Mouse (Mus musculus): Measurements from ENCODE around the gene Fdps. TPM values are rescaled to one million over a fixed set of nuclear protein-coding genes. Genes with fewer than 3 reads are reported as not detected.

Fdps gene
- total RNA-seq (2021), result 10 to 100 TPM; 54.5 to 58.7 TPM

DNA sequence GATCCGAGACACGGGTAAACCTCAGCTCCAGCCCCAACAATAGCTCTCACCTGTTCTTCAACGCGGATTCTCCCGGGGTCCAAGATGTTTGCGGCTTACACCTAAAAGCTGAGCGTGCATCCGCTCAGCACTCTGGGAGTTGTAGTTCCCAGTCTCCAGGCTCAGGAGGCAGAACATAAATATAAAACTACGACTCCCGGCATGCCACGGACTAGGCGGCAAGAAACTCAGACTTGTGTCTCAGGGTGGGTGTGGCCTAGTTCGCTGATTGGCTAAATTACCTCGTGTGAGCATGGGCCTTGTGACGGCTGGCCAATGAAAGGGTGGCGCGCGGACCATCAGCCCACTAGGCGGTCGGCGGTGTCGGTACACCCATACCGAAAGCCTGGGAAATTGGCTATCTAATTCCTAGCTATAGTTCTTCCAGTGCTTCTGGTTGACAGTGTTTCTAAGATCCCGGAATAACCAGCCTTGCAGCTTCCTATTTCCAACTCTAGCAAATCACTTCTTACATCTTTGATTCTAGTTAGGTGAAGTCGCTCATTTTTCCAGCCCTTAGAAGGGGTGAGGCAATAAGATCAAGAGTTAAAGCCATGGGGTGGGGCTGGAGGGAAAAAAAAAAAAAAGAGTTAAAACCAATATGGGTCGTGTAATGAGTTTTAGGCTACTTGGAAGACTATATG lies at the start of gene Fdps:
Fdps (minus strand) TSS at position 148 of the 683 bp plus-strand sequence.
- peak; percentile 94 for DNase-seq

DNA sequence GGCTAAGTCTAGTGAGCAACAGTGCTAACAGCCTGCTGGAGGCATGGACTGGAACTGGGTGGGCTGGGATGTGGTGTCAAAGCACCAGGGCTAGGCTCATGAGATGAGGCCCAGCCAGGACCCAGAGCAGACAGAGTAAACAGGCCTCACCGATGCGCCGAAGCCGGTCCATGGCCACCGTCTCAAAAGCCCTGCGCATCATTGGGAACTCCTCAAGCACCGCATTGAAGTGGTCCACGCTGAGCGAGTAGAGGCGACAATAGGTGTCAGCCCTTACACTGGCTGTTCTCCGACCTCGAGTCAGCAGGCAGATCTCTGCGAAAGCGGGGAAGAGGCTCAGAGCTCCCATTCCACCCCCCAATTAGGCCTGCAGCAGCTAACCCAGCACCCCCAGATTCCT lies 46.8 kb upstream of the Fdps start:
- DNase-seq, result no peak

DNA sequence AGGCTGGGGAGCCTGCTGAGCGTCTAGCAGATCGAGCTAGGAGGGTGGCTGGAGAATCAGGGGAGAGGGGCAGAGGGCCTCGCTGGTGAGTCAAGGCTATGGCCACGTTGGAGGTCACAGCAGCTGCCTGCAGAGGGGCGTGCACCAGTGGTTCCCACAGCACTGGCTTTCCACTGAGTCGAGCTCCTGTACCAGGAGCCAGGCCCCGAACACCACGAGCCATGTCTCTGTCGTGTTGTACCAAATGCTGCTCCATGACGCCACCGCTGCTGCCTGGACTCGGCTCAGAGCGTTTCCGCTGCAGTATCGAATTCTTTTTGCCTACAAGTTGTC lies 46.2 kb upstream of the Fdps start:
- DNase-seq, result no peak

DNA sequence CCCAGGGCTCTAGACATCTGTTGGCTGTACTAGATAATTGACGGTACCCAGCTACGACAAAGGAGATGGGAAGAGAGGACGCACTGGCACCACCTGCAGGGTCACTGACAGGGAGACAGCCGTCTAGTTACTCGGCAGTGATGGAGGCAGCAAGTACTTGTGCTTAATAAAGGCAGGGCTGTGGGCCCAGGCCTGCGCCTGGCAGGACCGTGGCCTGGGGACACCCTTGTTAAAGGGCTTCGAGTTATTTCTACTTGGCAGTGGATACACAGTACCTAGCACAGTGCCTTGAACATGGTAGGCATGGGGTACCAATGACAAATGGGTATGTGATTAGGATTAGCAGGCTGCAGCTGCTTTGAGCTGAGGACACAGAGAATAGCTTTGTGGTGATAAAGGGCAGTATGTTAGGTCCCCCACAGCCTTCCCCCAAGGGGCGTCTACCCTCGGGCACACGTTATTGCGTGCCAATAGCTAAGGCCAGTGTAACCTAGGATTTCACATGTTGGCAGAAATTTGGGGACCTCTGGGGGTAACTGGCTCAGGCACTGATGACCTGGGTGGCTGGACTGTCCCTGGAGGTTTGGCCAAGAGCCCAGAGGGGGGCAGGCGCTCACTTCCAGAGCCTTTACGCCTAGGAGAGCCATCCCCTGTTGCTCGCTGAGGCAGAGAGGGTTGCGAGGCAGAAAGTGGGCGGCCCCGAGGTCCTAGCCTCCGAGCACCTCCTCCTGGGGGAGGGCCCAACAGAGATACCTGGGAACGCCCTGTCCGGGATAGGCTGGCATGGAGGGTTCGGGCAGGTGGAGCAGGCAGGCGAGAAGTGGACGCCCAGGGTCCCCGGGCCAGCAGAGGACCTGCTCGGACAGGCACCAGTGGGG lies 45.6 kb upstream of the Fdps start:
- DNase-seq, result no peak

DNA sequence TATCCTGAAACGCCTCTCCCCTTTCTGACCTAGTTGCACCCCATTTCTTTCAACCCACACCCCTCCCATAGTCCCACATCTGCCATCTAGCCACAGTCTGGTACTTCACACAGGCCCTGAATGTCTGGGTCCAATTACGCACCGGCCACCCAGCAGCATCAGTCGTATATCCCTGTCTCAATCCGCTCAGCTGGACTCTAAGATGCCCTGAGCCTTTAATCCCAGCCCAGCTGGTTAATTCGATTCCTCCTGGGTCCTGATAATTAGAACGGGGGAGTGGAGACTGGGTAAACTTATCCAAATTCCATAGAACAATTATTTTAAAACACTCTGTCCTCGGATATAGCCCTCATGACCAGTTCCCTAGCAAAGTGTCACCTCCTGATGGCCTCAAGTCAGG lies 43.8 kb upstream of the Fdps start:
- no peak for DNase-seq

DNA sequence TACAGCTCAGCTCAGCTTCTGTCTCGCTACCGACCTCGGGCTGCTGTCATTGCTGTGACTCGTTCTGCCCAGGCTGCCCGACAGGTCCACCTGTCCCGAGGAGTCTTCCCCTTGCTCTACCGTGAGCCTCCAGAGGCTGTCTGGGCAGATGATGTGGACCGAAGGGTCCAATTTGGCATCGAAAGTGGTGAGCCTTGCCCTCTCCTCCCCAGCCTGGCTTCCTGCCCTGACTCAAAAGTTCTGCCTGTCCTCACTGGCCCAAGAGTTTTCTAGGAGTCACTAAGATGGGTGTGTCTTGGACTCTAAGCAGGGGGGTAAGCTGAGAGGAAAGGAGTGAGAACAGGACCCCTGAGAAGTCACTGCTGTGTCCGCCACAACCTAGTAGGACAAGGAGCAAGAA lies 43.1 kb upstream of the Fdps start:
- no peak for DNase-seq

DNA sequence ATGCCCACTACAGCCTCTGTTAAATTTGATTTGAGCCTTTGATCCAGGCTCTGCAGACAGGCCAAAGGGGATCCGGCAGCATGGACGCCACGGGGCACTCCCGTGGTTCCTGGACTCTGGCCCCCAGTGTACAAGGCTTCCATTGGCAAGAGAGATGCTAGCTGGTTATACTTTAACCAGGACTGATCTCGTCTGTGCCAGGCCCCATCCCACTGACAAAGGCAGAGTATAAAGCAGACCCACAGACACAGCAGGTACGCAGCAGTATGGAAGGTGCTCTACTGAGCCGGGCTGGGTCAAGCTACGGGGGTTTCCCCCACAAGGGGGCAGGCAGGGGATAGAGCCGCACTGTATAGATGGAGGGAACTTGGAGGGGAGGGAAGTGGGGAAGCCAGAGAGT lies 34.6 kb upstream of the Fdps start:
- no peak for DNase-seq

DNA sequence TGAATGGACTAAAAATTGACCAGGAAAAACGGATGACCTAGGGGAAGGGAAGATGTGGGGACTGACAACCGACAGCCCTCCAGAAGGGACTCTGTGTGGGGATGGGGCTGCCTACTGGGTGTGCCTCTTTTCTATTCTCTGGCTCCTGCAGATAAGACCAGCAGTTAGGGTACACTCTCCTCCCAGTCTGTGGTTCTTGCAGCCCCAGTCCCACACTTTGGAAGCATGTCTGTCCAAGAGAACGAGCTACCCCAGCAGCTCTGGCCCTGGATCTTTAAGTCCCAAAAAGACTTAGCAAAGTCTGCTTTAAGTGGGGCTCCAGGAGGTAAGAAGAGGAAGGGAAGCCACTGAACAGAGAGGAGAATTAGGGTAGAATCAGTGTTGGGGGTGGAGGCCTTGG lies 34.2 kb upstream of the Fdps start, which contains the start of gene Pklr:
Pklr (plus strand) TSS at position 185 of the 400 bp plus-strand sequence.
- no peak for DNase-seq

DNA sequence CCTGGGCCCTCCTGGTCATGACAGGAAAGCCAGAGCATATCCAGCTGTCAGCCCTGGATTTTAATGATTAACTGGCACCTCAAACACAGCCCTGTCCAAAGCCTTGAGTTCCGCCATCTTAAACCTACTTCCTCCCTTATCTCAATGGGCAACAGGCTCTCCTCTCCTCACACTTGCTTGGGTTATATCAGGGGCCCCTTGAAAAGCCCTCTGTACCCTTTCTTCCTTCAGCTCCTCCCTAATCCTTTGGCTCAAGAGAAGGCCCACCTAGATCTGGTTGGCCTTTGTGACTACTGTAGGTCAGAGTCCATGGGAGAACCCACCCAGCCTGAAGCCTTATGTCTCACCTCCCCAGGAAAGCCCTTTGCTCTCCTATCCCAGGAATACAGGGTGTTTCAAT lies 32.0 kb upstream of the Fdps start:
- no peak for DNase-seq

DNA sequence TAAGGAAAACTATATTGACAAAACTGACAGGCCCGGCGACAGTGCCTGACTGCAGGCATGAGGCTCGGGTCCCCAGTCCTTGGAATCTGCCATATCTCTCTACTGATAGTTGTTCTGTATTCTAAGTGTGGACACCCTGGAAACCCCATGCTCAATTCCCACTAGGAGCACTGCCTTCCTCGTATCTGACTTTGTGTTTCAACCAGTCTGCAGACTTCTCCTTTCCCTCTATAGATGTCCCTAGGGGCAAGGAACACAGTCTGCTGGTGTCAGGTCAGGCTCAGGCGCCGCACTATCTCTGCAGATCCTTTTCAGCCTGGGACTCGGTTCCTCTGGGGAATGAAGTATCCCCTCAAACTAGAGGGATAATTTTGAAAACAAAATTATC lies 31.3 kb upstream of the Fdps start:
- DNase-seq, result no peak

DNA sequence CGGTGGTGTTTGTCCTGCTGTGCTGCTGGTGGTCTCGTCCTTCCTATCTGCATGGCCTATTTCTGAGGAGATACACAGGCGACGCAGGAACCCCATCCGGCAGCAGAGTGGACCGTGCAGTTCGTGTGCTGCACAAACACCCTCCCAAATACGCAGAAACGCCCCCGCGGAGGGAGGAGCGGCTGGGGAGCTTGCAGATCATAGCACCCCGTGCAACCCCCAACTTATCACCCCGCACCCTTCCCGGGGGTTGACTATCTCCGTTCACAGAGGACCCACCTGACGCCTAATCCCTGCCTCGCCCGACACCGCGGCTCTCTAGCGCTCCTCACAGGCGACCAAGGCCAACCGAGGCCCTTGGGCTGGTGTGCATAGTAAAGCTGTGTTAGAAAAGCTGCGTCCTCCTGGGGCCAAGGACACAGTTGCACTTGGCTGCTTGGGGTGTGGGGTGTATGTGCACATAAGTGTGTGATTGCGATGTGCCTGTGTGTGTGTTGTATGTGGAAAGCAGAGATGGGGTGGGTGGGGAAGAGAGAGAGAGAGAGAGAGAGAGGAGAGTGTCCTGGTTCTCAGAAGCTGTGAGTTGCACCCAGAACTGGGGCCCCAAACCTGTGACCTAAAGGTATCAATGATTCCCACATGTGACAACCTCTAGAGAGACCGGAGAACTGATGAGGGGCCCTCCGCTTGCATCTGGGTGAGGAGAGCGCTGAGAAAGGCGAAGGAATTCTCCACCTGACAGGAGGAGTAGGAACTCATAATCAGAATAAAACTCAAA lies 30.7 kb upstream of the Fdps start:
- peak; percentile 48 for DNase-seq

DNA sequence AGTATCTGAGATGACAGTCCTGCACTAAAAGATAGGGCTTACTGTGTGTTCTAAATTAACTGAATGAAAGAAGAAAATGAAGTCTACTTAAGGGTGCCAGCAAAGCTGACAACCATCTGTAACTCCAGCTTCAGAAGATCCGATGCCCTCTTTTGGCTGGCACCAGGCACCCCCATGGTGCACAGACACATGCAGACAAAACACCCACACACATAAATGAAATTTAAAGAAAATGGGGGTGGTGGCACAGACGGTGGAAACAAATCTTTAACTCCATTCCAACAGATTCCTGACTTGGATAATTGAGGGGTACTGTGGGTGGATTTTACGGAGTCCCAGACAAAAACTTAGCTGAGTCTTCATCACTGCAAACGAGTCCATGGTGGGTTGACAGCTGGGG lies 30.1 kb upstream of the Fdps start:
- no peak for DNase-seq

DNA sequence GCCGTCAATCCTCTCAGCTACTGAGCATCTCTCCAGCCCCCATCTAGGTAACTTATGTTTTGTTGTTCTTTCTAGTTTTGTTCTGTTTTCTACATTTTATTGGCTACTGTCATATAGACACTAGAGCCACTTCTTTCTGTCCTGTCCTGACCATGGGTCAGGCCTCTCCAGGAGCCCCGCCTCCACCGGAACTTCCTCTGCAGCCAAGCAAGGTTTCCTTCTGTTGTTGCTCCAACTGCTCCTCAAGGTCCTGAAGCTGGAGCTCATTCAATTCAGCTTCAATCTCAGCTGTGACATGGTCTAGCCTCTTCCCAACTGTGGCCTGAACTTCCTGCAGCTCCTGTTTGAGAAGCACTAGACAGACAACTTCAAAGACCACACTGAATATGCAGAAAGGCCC lies 28.1 kb upstream of the Fdps start:
- no peak for DNase-seq

DNA sequence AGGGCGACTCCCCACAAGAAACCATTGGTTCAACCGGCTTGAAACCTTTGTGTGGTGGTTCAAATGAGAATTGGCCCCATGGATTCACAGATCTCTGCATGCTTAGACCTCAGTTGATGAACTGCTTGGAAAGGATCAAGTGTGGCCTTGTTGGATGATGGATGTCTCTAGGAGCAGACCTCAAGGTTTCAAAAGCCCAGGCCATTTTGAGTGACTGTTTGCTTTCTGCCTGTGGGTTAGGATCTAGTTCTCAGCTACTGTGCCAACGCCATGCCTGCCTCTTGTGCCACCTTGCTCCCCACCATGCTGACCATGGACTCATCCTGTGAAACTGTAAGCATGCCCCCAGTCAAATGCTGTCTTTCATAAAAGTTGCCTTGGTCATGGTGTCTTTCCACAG lies 24.2 kb upstream of the Fdps start:
- no peak for DNase-seq

DNA sequence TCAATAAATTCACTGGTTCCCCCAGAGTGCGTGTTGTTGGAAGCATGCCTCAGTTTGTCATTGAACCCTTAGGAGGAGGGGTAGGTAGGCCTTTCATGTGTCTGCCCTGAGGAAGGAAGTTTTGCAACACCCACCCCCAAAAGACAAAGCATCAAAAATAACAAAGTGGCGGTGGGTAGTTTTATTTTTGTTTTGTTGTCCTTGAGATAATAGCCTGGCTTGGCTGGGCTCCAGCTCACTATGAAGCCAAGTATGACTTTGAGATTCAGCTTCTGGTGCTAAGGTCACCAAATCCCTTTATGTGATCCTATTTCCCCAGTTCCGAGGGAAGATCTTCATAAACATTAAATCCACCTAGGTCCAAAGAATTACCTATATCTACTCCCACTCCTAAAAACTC lies 22.5 kb upstream of the Fdps start:
- DNase-seq, result peak; percentile 65

DNA sequence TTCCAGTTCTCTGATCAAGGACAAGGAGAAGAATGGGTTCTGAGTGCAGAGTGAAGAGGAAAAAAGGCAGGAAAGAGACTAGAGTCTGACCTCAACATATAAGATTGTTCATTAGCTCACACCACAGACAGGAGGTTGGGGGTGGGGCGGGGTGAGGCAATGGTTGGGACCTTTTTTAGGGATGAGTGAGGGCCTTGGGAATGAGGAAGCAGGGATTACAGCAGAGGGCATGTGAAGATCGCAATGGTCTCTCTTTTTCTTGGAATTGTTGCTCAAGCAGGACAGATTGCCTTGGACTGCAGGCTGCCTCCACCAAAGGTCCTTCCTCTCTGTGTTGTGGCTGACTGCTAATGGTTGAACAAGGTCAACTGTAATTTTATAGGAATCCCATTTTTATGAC lies 21.6 kb upstream of the Fdps start:
- peak; percentile 69 for DNase-seq

DNA sequence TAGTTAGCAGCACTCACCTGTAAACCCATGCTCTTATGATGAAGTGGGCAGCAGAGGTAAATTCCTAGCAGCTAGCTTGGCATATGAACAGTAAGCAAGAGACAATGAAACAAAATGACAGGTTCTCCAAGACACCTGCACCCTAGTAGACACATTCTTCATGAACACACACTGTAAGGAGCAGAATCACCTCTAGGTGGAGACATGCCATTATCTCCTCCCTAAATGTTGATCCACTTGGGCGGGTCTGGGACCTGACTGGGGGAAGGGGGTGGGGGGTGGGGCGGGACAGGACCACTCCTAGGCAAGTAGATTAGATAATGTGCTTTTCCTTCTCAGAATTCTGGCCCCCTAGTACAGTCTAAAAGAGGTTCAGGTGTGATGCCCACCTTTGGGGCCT lies 13.8 kb upstream of the Fdps start:
- DNase-seq, result peak; percentile 33

DNA sequence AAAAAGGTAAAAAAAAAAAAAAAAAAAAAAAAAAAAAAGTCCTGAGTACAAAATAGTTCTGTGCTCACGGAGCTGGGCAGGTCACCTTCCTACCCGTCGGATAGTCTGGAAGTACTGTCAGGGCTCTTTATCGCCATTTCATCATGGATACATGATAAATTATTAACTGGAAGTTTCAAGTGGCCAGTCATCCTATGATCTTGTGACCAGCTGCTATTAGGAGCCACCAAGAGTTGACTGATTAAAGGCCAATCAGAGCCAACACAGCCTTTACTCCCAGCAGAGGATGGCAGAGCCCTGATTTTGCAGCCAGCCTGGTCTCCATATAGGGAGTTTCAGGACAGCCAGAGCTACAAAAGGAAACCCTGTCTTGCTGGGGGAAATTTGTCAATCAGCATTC lies 11.3 kb upstream of the Fdps start:
- DNase-seq, result no peak

DNA sequence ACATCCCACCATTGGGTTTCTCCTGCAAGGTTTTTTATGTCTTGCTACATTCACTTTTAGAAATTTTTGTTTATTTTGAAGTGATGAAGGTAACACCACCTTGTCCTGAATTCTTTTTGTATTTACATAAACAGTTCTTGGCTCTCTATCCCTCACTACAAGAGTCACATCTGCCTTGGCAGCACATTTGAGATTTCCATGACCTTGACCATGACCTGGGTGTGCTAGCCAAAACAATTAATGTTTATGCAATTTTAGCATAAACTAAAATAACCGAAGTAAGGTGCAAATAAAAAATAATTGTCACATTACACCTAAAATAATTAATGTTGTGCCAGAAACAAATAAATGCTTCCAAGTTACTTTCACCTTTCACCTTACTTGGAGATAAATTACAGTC lies 6.4 kb upstream of the Fdps start:
- no peak for DNase-seq

DNA sequence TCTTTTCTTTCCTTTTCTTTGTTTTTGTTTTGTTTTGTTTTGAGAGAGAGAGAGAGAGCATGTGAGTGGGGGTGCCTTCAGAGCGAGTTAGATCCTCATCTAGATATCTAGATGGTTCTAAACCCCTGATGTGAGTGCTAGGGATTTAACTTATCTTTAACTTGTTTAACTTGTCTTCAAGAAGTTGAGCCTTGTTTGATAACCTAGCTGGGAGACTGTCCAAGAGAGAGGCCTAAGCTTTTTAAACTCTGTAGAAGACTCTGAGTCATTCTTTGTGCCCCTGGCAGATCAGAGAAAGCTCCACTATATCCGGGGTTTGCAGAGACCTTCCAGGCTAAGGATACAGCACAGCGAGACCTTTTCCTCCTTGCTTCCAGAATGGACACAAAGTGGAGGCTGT lies 5.8 kb upstream of the Fdps start:
- DNase-seq, result no peak

DNA sequence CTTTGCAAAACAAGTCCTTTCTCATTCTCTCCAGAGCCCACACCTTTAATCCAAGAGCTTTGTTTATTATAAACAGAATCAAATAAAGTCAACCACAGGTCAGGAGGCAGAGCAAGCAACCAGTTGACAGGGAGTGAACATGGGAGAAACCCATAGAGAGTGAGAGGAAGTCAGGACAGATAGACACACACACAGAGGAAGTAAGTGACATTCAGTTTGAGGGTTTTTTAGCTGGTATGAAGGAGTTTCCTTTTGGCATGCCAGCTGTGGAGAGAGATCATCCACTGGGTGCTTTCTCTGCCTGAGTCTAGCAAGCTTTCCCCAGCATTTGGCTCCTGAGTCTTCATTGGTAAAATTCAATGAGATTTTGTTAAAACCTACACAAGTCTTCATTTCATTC lies 5.1 kb upstream of the Fdps start:
- no peak for DNase-seq

DNA sequence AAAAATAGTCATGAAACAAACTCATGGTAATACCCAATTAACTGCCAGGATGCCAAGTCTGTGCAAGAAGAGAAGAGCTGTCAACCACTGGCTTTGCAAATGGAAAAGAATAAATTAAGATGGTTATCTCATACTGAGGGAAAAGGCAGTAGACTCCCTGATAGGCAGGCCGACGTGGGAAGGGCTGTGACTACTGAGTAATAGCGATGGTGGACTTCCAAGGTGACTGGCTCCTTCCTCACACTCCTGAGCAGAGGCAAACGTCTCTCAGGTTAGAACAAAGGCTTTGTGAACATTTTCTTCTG lies 1.5 kb upstream of the Fdps start:
- no peak for DNase-seq

DNA sequence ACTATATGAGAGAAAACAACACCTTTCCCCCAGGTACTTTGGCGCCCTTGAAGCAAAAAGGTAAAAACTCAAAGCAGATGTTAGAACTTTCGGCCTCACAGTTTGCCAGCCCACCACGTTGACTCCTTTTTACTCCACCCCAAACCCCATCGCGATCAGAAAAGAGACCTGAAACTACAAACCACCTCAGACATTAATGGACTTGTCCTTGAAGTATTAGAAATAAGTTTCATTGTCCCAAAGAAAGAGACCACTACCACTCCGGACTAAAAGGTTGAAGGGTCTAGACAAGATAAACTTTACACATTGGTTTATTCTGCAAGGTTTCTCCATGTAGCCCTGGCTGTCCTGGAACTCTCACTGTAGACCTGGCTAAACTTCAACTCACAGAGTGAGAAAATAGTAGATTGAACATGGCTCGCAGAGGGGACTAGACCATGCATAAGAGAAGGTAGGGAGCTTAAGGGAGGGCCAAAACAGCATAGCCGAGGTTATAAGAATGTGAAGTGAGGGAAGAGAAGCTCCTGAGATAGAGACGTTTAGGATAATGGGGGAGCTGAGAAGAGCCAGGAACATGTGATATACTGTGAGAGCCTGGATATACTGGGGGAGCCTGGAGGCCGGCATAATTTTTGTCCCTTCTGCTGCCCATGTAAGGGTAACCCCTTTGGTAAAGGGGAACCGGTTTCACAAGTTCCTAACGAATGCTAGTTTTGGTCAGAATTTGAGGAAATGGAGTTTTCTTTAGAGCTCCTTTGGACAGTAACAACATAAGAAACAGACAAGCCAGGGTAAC lies 934 bp upstream of the Fdps start:
- no peak for DNase-seq
